Mouse (Mus musculus) erythroblast, embryonic 14.5 days (primary cell): ENCODE results near the gene Psmd1.

Experiments
- GATA1 ChIP-seq: IDR thresholded peaks from 2 replicates; pipeline ENCODE4 v1.6.1; 2012; ENCODE audit warnings: low read length, inconsistent platforms, mixed read lengths
- TAL1 ChIP-seq: IDR thresholded peaks from 3 replicates; pipeline ENCODE4 v1.6.1; 2012; ENCODE audit warnings: low read length, inconsistent platforms, mixed read lengths

DNA sequence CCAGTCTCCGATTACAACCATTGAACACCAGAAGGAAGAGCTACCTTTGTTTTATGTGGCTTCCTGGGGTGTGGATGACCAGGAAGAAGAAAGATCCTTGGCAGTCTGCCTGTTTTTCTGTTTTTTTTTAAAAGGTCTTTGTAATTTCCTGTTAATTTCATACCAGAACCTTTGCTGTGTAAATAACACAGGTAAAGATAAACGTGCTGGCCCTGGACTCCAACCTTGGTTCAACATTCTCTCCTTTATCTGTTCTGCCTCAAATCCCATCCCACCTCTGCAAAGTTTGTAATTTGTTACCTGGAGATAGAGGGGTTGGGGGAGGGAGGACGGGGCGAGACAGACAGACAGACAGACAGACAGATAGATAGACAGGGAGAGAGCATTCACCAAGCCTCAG, 24.1 kb upstream of the Psmd1 start:
- TF ChIP-seq GATA1, result no peak
- TF ChIP-seq TAL1, result no peak
